Mouse (Mus musculus) limb, embryonic 13.5 days (tissue): ENCODE measurements around the gene Adipor2. TPM values are rescaled to one million over a fixed set of nuclear protein-coding genes. Genes with fewer than 3 reads are reported as not detected.

Experiments
- ATAC-seq: fragments of 200-750 bp; cut with Nextera tagmentation; 2 replicates; pipeline ENCODE4 v1.8.0; 2017; ENCODE audit warnings: low read depth, moderate number of reproducible peaks, moderate TSS enrichment; ENCODE audit not compliant: low FRiP score
- H3K27ac ChIP-seq: fragments of 300-500 bp; sonication (generic); 2 replicates; pipeline ENCODE4 v1.5.1; 2015; ENCODE audit warnings: inconsistent platforms, mild to moderate bottlenecking, moderate library complexity
- H3K27me3 ChIP-seq: fragments of 300-500 bp; sonication (generic); 2 replicates; pipeline ENCODE4 v1.6.1; 2015; ENCODE audit warnings: mild to moderate bottlenecking, inconsistent platforms
- H3K36me3 ChIP-seq: fragments of 300-500 bp; sonication (generic); 2 replicates; pipeline ENCODE4 v1.6.1; 2015; ENCODE audit warnings: inconsistent platforms, mild to moderate bottlenecking, moderate library complexity
- H3K4me1 ChIP-seq: fragments of 300-500 bp; sonication (generic); 2 replicates; pipeline ENCODE4 v1.6.1; 2015; ENCODE audit warnings: inconsistent platforms
- H3K4me2 ChIP-seq: fragments of 300-500 bp; sonication (generic); replicated peaks from 2 replicates; pipeline ENCODE4 v1.6.1; 2015; ENCODE audit warnings: inconsistent platforms, mild to moderate bottlenecking, moderate library complexity
- H3K4me3 ChIP-seq: fragments of 300-500 bp; sonication (generic); 2 replicates; pipeline ENCODE4 v1.5.1; 2015; ENCODE audit warnings: moderate library complexity, mild to moderate bottlenecking, inconsistent platforms
- H3K9ac ChIP-seq: fragments of 300-500 bp; sonication (generic); 2 replicates; pipeline ENCODE4 v1.6.1; 2015; ENCODE audit warnings: mild to moderate bottlenecking, inconsistent platforms
- H3K9me3 ChIP-seq: fragments of 300-500 bp; sonication (generic); 2 replicates; pipeline ENCODE4 v1.6.1; 2016; ENCODE audit warnings: inconsistent platforms
- WGBS: fragments of 180-500 bp; shearing (Covaris S2); methylation state at CpG from one replicate; pipeline ENCODE4 v1.1.7; 2015; 5-methylcytosine and 5-hydroxymethylcytosine counted together
- polyA plus RNA-seq: library from polyadenylated mRNA; unstranded; fragments of >200 nt; fragmentation: Nextera tagmentation; extraction: Ambion mirVana; gene quantifications from 2 replicates; pipeline ENCODE4 v1.2.1, GENCODE M21; 2015

Gene Adipor2
- polyA plus RNA-seq, 1 experiment from 2014 or later: 36.8 TPM

DNA sequence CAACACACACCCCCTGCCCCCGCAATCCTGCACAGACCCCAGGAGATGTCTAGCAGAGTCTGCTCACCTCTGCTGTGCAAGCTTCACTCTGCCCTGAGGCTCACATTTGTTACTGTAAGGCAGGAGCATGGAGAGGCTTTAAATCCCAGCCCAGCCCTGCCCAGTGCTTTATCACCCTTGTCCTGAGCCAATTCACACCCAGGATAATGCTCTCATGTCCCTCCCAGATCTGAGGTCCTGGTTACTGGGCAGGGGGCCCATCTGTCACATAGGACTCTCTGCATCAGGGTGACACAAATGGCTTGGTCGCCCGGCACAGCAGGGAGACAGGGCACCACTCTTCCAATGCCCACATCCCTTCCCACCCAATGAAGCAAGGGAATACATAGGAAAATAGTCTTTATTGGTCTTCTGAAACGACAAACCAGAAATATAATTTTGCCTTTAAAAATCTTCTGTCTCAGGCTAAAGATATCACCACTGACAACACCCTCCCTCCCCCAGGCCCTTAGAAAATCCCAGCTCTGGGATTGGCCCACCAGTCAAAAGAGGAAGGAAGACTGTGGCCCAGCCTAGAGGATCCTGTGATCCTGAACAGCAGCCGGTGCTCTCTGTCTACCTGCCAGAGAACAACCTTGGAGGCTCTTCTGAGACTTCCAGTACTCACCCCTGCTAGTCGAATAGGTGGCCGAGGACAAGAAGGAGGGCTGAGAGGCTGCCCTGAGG is 102.6 kb downstream of the Adipor2 start:
- Histone ChIP-seq H3K27me3 (no peaks in the 10 kb centered on the region), H3K9me3 (no peaks in the 10 kb centered on the region), H3K27ac (no peak overlapping the region), H3K4me3 (no peak overlapping the region), H3K9ac (no peak overlapping the region), H3K4me2 (no peak overlapping the region), H3K4me1 (peaks cover 11% of the 10 kb centered on the region; the same call in 1 of the 2 replicates), H3K36me3 (no peaks in the 10 kb centered on the region)
- 38% methylated on average over 7 of the region's 7 CpGs for WGBS
- ATAC-seq: no peak

DNA sequence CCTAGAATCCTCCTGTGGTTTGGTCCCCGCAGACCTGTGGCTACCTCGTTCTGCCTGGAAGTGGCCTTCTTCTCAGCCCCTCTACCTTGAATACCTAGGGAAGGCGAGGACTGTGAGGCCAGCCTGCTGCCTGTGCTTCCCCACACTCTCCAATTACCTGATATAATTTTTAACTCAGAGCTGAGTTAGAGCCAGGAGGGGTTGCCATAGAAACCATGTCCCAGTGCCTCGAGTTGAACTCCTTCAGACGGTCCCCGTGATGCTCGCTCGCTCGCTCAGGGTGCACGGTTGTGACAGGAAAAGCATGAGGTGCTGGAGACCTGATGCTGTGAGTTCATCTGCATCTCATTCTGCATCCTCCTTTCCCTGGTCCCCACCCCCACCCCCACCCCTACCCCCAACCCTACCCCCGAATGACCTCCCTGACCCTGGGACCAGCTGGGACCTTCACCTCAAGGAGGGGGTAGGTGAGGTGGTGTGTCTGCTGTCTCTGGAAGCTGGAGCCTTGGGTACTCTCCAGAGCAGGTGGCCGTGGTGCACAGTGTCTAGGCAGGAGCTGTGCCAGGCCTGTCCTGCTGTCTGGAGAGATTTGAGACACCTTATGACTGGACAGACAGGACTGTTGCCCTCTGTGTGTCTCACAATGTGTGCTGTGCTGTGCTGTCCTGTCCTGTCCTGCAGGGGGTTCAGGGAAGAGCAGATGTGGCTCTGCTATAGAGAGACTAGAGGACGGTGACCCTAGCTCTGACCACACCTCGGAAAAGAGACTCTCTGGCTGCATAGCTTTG is 103.7 kb downstream of the Adipor2 start:
- Histone ChIP-seq H3K36me3 (no peaks in the 10 kb centered on the region), H3K27me3 (no peaks in the 10 kb centered on the region), H3K4me2 (no peak overlapping the region), H3K27ac (no peak overlapping the region), H3K9me3 (no peaks in the 10 kb centered on the region), H3K4me3 (no peak overlapping the region), H3K9ac (no peak overlapping the region), H3K4me1 (peaks cover 11% of the 10 kb centered on the region; the same call in 1 of the 2 replicates)
- WGBS: 45% methylated on average over 13 of the region's 14 CpGs
- ATAC-seq: 0 out of 2 replicates have a peak, but pooled peaks have one; percentile 20

DNA sequence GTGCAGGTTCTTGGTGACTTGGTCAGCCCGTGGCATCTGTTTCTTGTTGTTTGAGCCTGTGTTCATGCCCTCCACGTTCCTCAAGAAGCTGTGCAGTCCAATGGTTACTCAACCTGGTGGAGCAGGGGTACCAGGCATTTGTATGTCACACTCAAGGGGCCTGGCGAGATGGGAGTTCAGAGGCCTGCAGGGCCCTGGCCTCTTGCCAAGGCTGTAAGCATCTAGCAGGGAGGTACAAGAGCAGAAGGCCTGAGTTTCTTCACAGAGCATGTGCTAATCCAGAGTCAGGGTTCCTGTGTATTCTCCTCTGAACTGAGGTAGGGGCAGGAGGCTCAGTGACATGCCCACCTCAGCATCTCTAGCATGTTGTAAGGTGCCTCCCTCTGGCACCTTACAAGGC is 104.4 kb downstream of the Adipor2 start:
- ATAC-seq: no peak
- no peak overlapping the region for H3K9ac ChIP-seq
- peaks cover 11% of the 10 kb centered on the region; the same call in 1 of the 2 replicates for H3K4me1 ChIP-seq
- no peaks in the 10 kb centered on the region for H3K27me3 ChIP-seq
- H3K36me3 ChIP-seq: no peaks in the 10 kb centered on the region
- no peaks in the 10 kb centered on the region for H3K9me3 ChIP-seq
- no peak overlapping the region for H3K4me3 ChIP-seq
- H3K27ac ChIP-seq: no peak overlapping the region
- H3K4me2 ChIP-seq: no peak overlapping the region
- 56% methylated on average over 3 of the region's 3 CpGs for WGBS

DNA sequence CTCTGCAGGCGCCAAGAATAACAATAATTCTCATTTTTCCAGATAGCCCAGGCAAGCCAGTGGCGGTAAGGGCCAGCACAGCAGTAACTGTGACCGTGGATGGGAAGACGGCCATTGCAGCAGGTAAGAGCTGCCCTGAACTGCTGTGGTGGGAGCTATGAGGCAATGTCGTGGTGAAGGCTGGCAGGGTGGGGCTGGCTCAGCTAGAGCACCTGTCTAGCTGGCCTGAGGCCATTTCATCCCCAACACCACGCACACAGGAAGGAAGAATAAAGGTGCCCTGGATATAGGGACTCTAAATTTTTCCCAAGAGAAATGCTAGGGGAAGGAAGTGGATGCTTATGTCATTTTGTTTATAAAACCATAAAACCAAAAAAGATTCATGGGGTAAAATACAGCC is 105.1 kb downstream of the Adipor2 start:
- H3K4me1 ChIP-seq: peaks cover 11% of the 10 kb centered on the region; the same call in 1 of the 2 replicates
- no peak for ATAC-seq
- no peak overlapping the region for H3K9ac ChIP-seq
- H3K36me3 ChIP-seq: no peaks in the 10 kb centered on the region
- no peak overlapping the region for H3K4me2 ChIP-seq
- H3K4me3 ChIP-seq: no peak overlapping the region
- H3K9me3 ChIP-seq: no peaks in the 10 kb centered on the region
- no peak overlapping the region for H3K27ac ChIP-seq
- no peaks in the 10 kb centered on the region for H3K27me3 ChIP-seq
- WGBS: 75% methylated on average over 6 of the region's 6 CpGs

DNA sequence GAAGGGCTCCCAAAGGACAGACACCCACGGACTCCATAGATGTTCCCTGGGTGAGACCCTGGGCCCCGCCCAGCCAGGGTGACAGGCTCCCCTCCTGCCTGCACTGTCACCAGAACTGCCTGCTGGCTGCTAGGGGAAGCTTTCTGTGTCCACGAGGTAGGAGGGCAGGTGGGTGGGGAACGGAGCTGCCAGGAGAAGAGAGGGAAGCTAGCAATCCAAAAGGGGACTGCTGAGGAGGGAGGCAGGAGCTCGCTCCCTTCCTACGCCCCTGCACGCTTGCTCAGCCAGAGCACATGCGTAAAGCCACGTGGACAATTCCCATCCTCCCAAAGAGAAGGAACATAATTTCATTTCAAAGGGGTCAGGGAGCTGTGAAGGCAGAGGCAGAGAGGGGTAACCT is 107.3 kb downstream of the Adipor2 start:
- no peaks in the 10 kb centered on the region for H3K36me3 ChIP-seq
- no peak overlapping the region for H3K9ac ChIP-seq
- H3K9me3 ChIP-seq: no peaks in the 10 kb centered on the region
- H3K4me1 ChIP-seq: peaks cover 11% of the 10 kb centered on the region; the same call in 1 of the 2 replicates
- H3K27ac ChIP-seq: no peak overlapping the region
- H3K27me3 ChIP-seq: no peaks in the 10 kb centered on the region; the same call in 1 of the 2 replicates
- H3K4me3 ChIP-seq: no peak overlapping the region
- WGBS: 53% methylated on average over 9 of the region's 9 CpGs
- H3K4me2 ChIP-seq: no peak overlapping the region
- no peak for ATAC-seq

DNA sequence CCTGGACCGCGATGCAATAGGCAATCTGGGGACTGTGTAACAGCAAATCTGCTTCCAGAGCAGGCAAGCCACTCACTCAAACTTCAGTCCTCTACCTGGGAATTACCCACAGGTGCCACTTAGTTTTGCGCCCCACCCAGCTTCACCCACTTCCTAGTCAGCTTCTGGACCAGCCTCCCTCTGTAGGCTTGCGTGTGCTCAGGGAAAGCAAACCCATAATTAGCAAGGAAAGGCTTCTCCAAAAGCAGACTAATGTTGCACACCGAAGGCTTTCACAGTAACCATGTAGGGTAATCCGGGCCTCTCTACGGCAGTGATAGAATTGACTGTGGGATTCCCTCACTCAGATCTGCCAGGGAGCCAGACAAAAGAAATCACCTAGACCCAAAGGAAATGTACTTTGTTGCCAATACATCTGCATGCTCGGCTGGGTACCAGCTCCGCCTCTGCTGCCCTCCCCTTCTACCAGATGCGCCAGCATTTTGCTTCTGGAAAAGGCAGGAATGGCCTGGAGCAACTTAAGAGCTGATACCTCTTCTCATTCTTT is 109.6 kb downstream of the Adipor2 start:
- ATAC-seq: no peak
- no peaks in the 10 kb centered on the region for H3K9me3 ChIP-seq
- no peak overlapping the region for H3K27ac ChIP-seq
- H3K36me3 ChIP-seq: no peaks in the 10 kb centered on the region
- no peaks in the 10 kb centered on the region; the same call in 1 of the 2 replicates for H3K27me3 ChIP-seq
- H3K4me1 ChIP-seq: peaks cover 2% of the 10 kb centered on the region; the same call in 1 of the 2 replicates
- H3K9ac ChIP-seq: no peak overlapping the region
- no peak overlapping the region for H3K4me3 ChIP-seq
- no peak overlapping the region for H3K4me2 ChIP-seq
- WGBS: 62% methylated on average over 10 of the region's 10 CpGs

DNA sequence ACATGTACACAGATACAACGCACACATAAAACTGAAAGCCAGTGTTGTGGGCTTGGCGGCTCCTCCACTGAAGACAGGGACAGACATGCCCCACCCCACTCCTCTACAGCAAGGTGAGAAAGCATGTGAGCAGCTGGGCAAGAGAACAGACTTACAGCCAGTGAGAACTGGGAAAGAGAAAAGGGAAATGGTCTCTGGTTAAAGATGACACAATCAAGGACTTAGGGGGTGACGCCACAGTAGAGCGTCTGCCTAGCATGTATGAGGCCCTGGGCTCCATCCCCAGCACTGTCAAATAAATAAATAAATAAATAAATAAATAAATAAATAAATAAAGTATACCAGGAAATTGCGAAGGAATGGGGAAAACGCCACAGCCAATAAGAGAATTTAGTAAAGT is 114.2 kb downstream of the Adipor2 start:
- H3K9me3 ChIP-seq: no peaks in the 10 kb centered on the region
- H3K36me3 ChIP-seq: no peaks in the 10 kb centered on the region
- ATAC-seq: no peak
- no peaks in the 10 kb centered on the region for H3K4me1 ChIP-seq
- H3K4me3 ChIP-seq: no peak overlapping the region
- H3K27ac ChIP-seq: no peak overlapping the region
- H3K27me3 ChIP-seq: no peaks in the 10 kb centered on the region; the same call in 1 of the 2 replicates
- H3K4me2 ChIP-seq: no peak overlapping the region
- no peak overlapping the region for H3K9ac ChIP-seq
- 90% methylated on average over 6 of the region's 6 CpGs for WGBS

Other genes starting within 250 kb of the Adipor2 start
- 7.7 and 8.8 TPM in 2 replicates for gene Dcp1b, start 242.5 kb downstream of the Adipor2 start, polyA plus RNA-seq
- gene Cacna1c, start 221.3 kb downstream of the Adipor2 start, polyA plus RNA-seq: 9.8 and 9.9 TPM in 2 replicates
- not detected in 2 replicates for gene Cacna2d4, start 181.2 kb downstream of the Adipor2 start, polyA plus RNA-seq
- gene Lrtm2, start 86.9 kb downstream of the Adipor2 start, polyA plus RNA-seq: 0.05 TPM in 1 of 2 replicates, not detected in the other
- gene Fbxl14, start 62.0 kb upstream of the Adipor2 start, polyA plus RNA-seq: 2.9 and 4.1 TPM in 2 replicates
- 15.8 and 16.2 TPM in 2 replicates for gene Wnt5b, start 126.6 kb upstream of the Adipor2 start, polyA plus RNA-seq